10 mouse cellular contexts compared by ENCODE assay signal in genomic region chr4:105215726-105216410, GRCm38 (mm10). TPM values are rescaled to one million over a fixed set of nuclear protein-coding genes. Genes with fewer than 3 reads are reported as not detected.
DNase-seq lines count a peak whose midpoint lies in the region; ATAC-seq and TF ChIP-seq lines count a peak whose summit lies in the region.
"Had no signal": no experiment of that assay in that cellular context is flagged by ENCODE, and none has a peak within 500 bp of the region (broad histone marks: within the 10 kb centered on the region; RNA-seq: fewer than 3 reads in every experiment).

No protein-coding gene starts in this region.

- no peak for TF ChIP-seq CTCF in heart, postnatal 0 days (IDR thresholded peaks at IDR 0.05; ENCODE audit: low read depth)

- H3K27ac ChIP-seq in heart, postnatal 0 days (ENCODE audit: low read depth) = peak overlapping the region; percentile 58
- no peak overlapping the region for H3K27ac ChIP-seq in midbrain, embryonic 11.5 days (ENCODE audit: low read depth, low read length)
- no peak overlapping the region for H3K27ac ChIP-seq in intestine, embryonic 15.5 days

- ATAC-seq in heart, postnatal 0 days (ENCODE audit: insufficient read depth, low read depth) = peak; percentile 47; the same call in 1 of the 2 replicates
- ATAC-seq in midbrain, embryonic 11.5 days (ENCODE audit: low FRiP score) = no peak
- no peak for ATAC-seq in intestine, embryonic 15.5 days

- peaks cover 44% of the 10 kb centered on the region for H3K36me3 ChIP-seq in heart, postnatal 0 days (replicated peaks; ENCODE audit: control insufficient read depth, insufficient read depth, low read length)
- peaks cover 4% of the 10 kb centered on the region; the same call in 1 of the 2 replicates for H3K36me3 ChIP-seq in midbrain, embryonic 11.5 days (ENCODE audit: control insufficient read depth, insufficient read depth, low read length)
- 0 out of 2 replicates have a peak, but pooled peaks cover under 1% of the 10 kb centered on the region for H3K36me3 ChIP-seq in intestine, embryonic 15.5 days

- DNase-seq in kidney, adult 11 months = peak; percentile 53
- no peak for DNase-seq in kidney, adult 18-20 months
- peak; percentile 90 for DNase-seq in adrenal gland, adult 8-10 months
- no peak for DNase-seq in heart, postnatal 0 days (ENCODE audit: low spot score)
- peak; percentile 58 for DNase-seq in lung, postnatal 10 days
- no peak for DNase-seq in MN1 (ENCODE audit: low spot score)
- no peak for DNase-seq in midbrain, embryonic 11.5 days (ENCODE audit: low spot score, missing footprints)
- DNase-seq: layer of hippocampus, adult 9-11 months had no signal

- WGBS in heart, postnatal 0 days = 65% methylated on average over 12 of the region's 12 CpGs
- 87% methylated on average over 12 of the region's 12 CpGs for WGBS in midbrain, embryonic 11.5 days
- 80% methylated on average over 12 of the region's 12 CpGs for WGBS in intestine, embryonic 15.5 days

- TF ChIP-seq EP300 in heart, postnatal 0 days (IDR thresholded peaks at IDR 0.05; ENCODE audit: low read depth) = no peak

- peaks cover 5% of the 10 kb centered on the region; the same call in 1 of the 2 replicates for H3K4me1 ChIP-seq in heart, postnatal 0 days (ENCODE audit: control insufficient read depth, insufficient read depth)
- H3K4me1 ChIP-seq in midbrain, embryonic 11.5 days (ENCODE audit: control insufficient read depth, insufficient read depth, low read length) = peaks cover 5% of the 10 kb centered on the region; the same call in 1 of the 2 replicates
- H3K4me1 ChIP-seq in intestine, embryonic 15.5 days (replicated peaks) = peaks cover 9% of the 10 kb centered on the region; the same call in 1 of the 2 replicates

- no peak overlapping the region for H3K9ac ChIP-seq in heart, postnatal 0 days (replicated peaks; ENCODE audit: low read depth, low read length)
- no peak overlapping the region for H3K9ac ChIP-seq in midbrain, embryonic 11.5 days (ENCODE audit: low read length)
- no peak overlapping the region for H3K9ac ChIP-seq in intestine, embryonic 15.5 days
- H3K9ac ChIP-seq: lung, embryonic 15.5 days had no signal

- no peak overlapping the region for H3K4me2 ChIP-seq in heart, postnatal 0 days (ENCODE audit: low read depth, low read length)
- H3K4me2 ChIP-seq in midbrain, embryonic 11.5 days = no peak overlapping the region
- H3K4me2 ChIP-seq in intestine, embryonic 15.5 days (replicated peaks) = no peak overlapping the region
- H3K4me2 ChIP-seq: lung, embryonic 15.5 days had no signal

- no peaks in the 10 kb centered on the region for H3K9me3 ChIP-seq in heart, postnatal 0 days (replicated peaks; ENCODE audit: control insufficient read depth, low read length)
- no peaks in the 10 kb centered on the region for H3K9me3 ChIP-seq in midbrain, embryonic 11.5 days (ENCODE audit: control insufficient read depth, low read length)
- no peaks in the 10 kb centered on the region for H3K9me3 ChIP-seq in intestine, embryonic 15.5 days
- H3K9me3 ChIP-seq: lung, embryonic 15.5 days had no signal

- no peaks in the 10 kb centered on the region for H3K27me3 ChIP-seq in heart, postnatal 0 days (ENCODE audit: control insufficient read depth, insufficient read depth, low read length)
- no peaks in the 10 kb centered on the region for H3K27me3 ChIP-seq in midbrain, embryonic 11.5 days (ENCODE audit: control insufficient read depth, insufficient read depth, low read length)
- no peaks in the 10 kb centered on the region for H3K27me3 ChIP-seq in intestine, embryonic 15.5 days (replicated peaks)
- H3K27me3 ChIP-seq: lung, embryonic 15.5 days had no signal

- no peak overlapping the region for H3K4me3 ChIP-seq in heart, postnatal 0 days (ENCODE audit: low read depth, low read length)
- no peak overlapping the region for H3K4me3 ChIP-seq in midbrain, embryonic 11.5 days (ENCODE audit: low read depth, low read length)
- H3K4me3 ChIP-seq in intestine, embryonic 15.5 days (replicated peaks) = no peak overlapping the region
- H3K4me3 ChIP-seq: lung, embryonic 15.5 days had no signal

RNA-seq across cellular contexts. Expression of gene Plpp3, which starts 58.7 kb away (rescaled TPM):
- 100 to 1,000 TPM; 211 to 349 (median 255) TPM for total RNA-seq in adrenal gland, adult 8-10 months (2022)
- 57.0 and 65.5 TPM in 2 replicates for total RNA-seq in heart, postnatal 0 days (2014; rRNA removed; ENCODE audit: low replicate concordance)
- 56.4 and 64.1 TPM in 2 replicates for polyA plus RNA-seq in heart, postnatal 0 days (2015; fragmentation: Nextera tagmentation; extraction: Ambion mirVana)
- 46.3 and 47.0 TPM in 2 replicates for polyA plus RNA-seq in midbrain, embryonic 11.5 days (2014; fragmentation: Nextera tagmentation; extraction: Ambion mirVana)
- 41.2 and 42.0 TPM in 2 replicates for polyA plus RNA-seq in intestine, embryonic 15.5 days (2015; fragmentation: Nextera tagmentation; extraction: Ambion mirVana)

Comparison
In these comparisons a context has a peak if more than half of its experiments do, and no peak if none do; other contexts are left out.
1. DNase-seq: peak in kidney, adult 11 months (single experiment), adrenal gland, adult 8-10 months (single experiment) and lung, postnatal 10 days (single experiment); none in kidney, adult 18-20 months (single experiment), heart, postnatal 0 days (single experiment), MN1 (single experiment) and midbrain, embryonic 11.5 days (single experiment).